Mouse (Mus musculus): ENCODE results near the gene Palm3.

Palm3 gene

DNA sequence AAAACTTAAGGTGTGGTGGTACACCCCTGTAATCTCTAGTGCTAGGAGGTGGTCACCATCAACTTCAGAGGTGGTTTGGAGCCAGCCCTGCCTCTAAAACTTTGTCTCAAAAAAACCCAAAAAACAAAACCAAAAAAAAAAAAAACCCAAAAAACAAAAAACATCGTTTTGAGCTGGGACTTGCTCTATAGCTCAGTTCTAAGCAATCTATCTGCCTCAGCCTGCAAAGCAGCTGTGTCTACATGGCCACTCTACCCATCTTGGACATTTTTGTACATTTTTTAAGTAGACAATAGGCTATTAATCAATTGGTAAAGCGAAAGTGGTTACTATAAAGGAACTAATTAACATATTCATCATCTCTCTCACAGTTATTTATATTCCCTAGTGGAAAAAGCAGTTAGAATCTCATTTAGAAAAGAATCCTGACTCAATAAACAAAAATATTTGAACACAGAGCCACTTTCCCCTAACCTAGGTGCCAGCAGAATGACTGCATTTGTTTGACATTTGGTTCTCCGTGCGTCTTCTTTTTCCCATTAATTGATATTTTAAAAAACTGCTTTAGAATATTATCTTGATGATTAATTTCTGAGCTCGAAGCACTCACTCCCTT lies 44.3 kb downstream of the Palm3 start:
- DNase-seq (ENCODE audit: low read depth, low spot score), result no peak

DNA sequence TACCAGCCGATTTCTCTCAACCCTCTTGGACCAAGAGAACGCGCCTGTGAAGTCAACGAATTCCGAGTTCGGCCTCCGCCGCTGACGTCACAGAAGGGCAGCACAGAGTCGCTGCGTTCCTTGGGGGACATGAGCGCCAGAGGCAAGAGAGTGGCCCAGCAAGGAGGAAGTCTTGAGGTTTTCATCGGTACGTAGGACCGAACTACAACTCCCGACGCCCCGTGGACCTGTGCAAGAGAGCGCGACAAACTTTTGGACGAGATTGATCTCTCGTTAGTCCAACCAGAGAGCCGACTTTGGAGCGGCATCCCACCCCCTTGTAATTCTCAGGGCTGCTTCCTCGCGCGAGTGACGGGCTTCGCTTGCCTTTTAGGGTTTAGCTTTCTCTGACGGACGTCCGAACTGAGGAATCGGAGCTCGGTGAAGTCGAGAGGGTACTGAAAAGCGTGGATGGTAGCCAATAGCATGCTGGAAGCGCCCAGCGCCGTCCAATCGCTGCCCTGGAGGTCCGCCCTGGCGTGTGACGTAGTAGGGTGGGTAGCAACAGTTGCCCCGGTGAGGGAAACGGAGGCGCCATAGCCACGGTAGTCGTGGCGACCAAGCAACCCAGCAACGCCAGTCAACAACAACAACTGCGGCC lies 45.1 kb downstream of the Palm3 start, which contains the start of gene Rfx1:
Gene Rfx1, plus strand, starts transcription at position 544 of the 640 bp plus-strand sequence.
- DNase-seq (ENCODE audit: low read depth, low spot score), result peak; percentile 100

GRCm38 (mm10) chr8:84067047-84067573 lies 45.8 kb downstream of the Palm3 start:
- DNase-seq (ENCODE audit: low read depth, low spot score), result peak; percentile 96

DNA sequence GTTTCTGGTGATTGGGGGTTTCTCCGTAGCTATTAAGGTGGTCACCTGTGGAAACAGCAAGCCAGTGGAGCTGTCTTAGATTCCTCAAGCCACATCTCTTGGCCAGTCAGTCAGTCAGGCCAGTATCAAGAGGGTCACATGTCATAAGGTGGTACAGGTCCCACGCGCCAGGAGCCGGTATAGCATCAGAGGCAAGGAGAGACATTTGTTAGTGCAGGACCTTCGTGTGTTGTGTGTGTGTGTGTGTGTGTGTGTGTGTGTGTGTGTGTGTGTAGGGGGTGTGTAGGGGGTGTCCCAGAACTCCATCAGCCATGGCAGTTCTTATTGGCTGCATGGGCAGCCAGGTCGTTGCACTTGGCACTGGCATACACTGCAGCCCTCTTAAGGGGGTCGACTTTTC lies 46.6 kb downstream of the Palm3 start:
- DNase-seq (ENCODE audit: low read depth, low spot score), result no peak

GRCm38 (mm10) chr8:84068316-84069035 lies 47.2 kb downstream of the Palm3 start:
- no peak for DNase-seq (ENCODE audit: low read depth, low spot score)

DNA sequence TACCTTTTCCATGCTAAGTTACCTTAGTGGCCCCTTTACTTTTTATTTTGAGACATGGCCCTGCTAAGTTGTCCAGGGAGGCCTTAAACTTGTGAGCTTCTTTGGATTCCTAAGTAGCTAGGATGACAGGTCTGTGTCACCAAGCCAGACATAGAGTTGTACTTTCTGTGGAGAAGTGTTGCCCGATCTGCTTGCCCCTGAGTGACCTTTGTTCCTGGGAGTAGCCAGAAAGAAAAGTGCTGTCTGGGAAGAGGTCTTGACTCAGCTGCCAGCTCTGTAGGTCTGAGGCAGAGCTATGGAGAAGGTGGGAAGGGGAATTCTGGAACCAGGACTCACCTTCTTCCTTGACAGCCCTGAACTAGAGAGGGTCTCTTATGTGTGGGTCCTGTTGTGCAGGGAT lies 47.9 kb downstream of the Palm3 start:
- DNase-seq (ENCODE audit: low read depth, low spot score), result no peak

DNA sequence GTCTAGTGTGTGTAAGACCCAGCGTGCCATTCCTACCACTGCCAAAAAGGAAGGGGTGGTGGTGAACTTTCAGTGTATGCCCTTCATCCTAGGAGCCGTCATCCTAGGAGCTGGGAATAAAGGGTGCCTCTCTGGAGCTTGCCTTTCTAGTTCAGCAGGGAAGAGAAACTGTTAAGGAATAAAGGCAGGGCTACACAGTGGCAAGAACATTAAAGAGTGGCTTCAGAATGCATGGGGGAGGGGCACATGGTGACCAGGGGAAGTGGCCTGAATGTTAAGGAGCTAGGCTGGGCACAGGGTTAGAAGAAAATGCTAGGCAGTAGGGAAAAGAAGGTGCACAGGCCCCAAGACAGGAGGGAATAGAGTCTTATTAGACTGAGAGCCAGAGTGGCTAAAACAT lies 48.5 kb downstream of the Palm3 start:
- no peak for DNase-seq (ENCODE audit: low read depth, low spot score)

DNA sequence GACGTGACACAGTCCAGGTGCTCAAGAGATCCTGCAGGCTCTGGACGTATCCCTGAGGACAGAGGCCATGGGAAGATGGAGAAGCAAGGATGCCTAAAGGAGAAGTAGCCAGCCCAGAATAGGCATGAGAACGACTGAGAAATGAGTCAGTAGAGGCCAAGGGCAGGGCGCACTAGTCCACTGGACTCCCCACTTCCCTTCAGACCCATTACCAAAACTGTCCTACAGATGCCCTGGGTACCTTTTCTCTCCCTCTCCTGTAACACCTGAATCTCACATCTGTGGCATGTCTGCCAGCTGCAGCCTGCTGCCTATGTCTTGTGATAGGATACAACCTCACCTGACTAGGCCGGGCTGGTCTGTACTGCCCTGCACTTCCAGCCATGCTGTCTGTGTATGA lies 49.0 kb downstream of the Palm3 start:
- no peak for DNase-seq (ENCODE audit: low read depth, low spot score)

DNA sequence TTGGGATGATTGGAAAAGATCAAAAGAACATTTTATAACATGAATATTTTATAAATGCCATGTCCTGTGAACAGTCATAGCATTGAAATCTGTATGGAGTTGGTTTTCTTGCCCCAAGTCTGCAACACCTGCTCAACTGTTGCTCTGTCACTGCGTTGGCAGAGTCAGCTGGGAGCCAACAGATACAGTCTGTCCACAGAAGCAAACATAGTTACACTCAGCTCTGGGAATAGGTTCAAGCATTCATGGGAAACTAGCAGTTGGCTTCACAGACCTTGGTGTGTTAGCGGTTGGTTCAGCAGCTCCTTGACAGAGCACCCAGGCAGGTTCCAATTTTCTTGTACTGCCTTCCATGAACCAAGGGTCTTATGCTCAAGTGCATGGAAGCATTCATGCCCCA lies 49.4 kb downstream of the Palm3 start:
- no peak for DNase-seq (ENCODE audit: low read depth, low spot score)

DNA sequence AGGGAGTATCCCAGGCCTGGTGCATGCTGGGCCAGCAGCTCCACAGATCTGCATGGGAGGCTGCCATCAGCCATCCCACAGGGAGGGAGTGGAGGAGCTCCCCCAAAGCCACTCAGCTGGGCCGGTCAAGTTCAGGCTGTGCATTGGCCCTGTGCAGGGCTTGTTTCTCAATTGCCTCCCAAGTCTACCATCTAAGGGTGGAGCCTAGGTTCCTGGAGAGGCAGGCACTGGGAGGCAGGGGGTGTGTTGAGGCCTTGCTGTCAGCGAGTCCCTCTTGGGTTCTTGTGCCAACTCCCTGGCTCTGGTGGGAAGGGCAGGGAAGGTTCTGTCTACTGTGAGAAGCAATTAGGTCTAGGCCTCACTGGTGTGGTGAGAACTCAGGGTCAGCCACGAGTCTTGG lies 50.6 kb downstream of the Palm3 start:
- DNase-seq (ENCODE audit: low read depth, low spot score), result no peak

- DNase-seq (ENCODE audit: low read depth, low spot score), result no peak
Observed at GRCm38 (mm10) chr8:84072321-84072720, 51.0 kb downstream of the Palm3 start.

DNA sequence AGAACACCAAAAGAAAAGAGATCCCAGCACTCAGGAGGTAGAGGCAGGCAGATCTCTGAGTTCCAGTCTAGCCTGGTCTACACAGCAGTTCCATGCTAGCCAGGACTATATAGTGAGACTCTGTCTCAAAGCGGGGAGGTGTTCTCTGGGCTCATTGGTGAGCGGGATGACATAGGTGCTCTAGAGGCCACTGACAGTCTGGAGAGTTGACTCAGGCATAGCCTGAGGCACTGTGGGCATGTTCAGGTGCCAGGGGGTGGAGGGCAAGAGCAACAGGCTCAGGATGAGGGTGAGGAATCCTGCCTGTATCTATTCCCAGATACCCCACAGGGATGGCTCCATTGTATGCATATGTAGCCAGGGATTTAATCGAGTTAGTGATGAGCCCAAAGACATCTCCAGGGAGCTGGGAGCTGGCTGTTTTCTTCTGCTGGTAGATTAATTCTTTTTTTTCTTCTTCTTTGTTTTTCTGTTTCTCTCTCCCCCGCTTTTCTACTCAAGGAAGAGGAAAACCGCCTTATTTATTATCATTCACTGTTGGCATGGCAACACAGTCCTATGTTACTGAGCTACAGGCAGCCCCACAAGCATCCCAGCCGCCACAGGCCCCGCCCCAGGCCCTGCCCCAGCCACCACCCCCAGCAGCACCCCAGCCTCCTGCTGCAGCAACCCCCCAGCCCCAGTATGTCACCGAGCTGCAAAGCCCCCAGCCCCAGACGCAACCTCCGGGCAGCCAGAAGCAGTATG lies 52.1 kb downstream of the Palm3 start:
- DNase-seq (ENCODE audit: low read depth, low spot score), result peak; percentile 89

GRCm38 (mm10) chr8:84076412-84076811 lies 55.1 kb downstream of the Palm3 start:
- no peak for DNase-seq (ENCODE audit: low read depth, low spot score)

DNA sequence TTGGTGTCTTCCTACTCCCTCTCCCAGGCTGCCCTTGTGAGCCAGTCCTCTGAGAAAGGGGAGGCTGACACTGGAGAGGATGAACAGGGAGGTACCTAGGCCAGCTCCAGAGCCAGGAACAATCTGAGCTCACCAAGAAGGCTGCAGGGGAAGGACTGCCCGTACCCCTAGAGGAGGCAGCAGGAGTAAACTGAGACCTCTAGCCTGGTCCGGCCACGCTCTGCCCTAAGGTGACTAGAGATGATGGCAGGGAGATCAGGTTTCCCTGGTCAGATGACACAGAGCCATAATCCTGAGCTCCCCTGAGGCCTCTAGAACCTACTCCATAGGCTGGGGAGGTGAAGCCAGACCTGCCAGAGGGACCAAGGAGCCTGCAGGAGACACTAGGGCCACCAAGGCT lies 55.6 kb downstream of the Palm3 start:
- no peak for DNase-seq (ENCODE audit: low read depth, low spot score)

GRCm38 (mm10) chr8:84079206-84079605 lies 57.9 kb downstream of the Palm3 start:
- no peak for DNase-seq (ENCODE audit: low read depth, low spot score)
